Mouse (Mus musculus): ENCODE data around the gene Fbxw5.

DNA sequence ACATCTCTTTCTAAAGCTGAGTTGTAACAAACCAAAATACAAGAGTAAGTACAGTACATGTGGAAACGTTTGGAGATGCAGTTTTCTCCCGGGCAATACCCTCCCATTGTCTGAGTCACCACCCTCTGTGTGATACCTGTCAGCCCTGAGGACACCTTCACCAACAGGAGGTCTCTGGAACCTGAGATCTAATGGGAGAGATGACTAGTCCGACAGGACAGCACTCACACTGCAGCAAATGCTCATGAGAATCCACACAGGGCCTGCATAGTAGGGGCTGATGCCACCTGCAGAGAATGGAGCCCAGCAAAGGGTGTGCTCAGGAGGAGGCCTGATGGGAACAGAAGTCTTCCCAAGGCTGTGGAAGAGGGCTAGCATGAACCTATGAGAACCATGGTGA, 39.1 kb upstream of the Fbxw5 start:
- TF ChIP-seq CTCF (conservative IDR thresholded peaks at IDR 0.05; ENCODE audit: low read length): no peak
- no peak for TF ChIP-seq POU5F1 (IDR thresholded peaks at IDR 0.05; ENCODE audit: borderline replicate concordance, low read length)

Data from E14TG2a.4 (cell line).